Mouse (Mus musculus) urinary bladder, postnatal 10 days (tissue): Measurements from ENCODE around the gene Nfic.

Source experiments
- DNase-seq: peaks from one replicate; pipeline ENCODE4 v3.0.0; 2022; ENCODE audit warnings: low spot score

Nfic gene

DNA sequence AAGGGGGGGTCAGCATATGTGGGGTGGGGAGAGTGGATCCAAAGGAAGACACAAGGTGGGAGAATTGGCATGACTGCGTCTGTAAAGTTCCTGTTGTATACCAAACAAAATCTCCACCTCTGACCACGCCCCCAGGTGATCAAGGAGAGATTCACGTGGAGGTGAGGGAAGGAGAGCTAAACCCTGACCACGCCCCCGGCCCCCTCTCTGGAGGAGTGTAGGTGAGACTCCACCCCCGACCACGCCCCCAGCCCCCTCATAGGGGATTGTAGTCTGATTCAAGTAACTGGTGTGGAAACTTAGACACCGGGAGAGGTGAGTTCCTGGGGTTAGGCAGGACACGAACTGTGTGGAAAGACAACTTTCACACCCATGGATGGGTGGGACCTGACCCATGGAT is 51.4 kb downstream of the Nfic start:
- no peak for DNase-seq

GRCm38 (mm10) chr10:81403511-81403910 is 51.9 kb downstream of the Nfic start:
- no peak for DNase-seq

DNA sequence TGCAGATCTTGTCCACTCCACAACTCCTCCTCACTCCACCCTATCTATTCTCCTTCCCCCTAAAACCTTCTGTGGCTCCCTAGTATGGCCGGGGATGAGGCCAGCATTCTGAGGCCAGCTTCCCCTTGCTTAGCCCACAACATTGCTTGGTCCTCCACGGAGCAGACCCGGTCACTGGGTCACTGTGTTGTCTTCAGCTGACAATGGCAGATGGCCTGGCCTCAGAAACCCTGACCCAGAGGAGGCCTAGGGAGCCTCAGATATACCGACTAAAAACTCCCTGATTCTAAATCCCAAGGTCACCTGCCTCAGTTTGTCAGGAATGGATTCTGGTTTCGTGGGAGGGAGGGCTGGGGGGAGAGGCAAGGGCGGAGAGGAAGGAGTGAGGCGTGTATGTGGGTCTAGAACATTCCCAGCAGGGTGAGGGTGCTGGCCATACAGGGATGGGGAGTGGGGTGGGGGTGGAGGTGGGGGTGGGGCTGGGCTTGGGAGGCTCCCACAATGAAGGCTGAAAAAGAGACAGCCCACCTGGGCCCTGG is 53.1 kb downstream of the Nfic start:
- DNase-seq: no peak

DNA sequence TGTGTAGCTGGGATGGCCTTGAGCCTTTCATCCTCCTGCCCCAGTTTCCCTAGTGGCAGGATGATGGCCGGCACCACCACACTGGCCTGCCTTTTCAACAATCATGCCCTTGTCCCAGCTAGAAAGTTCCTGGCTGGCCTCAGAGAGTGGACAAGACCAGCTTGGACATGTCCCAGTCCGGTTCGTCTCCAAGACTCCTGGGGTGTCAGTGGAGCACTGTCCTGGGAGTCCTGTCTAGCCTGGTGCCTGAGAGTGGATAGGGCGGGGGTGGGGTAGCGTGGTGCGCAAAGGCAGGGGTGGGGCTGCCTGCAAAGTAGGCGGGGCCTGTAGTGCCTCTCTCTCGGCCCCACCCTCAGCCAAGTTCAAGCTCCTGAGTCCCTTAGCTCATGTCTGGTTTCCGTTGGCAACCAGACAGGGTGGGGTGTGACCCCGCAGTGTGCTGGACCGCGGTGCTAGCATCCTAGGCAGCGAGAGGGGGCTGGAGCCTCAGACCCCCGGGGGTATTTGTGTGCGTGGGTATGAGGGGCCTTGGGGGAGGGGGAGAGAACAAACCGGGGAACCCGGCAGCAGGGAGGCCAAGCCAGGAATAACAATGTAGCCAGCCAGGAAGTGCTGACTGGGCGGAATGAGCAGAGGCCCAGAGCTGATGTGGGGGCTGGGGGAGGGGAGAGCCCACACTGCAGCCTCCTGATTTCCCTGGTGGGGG is 53.8 kb downstream of the Nfic start:
- no peak for DNase-seq

- no peak for DNase-seq
Observed at GRCm38 (mm10) chr10:81401205-81401520, 54.3 kb downstream of the Nfic start.

- DNase-seq: no peak
Observed at GRCm38 (mm10) chr10:81400371-81401204, 54.8 kb downstream of the Nfic start.

DNA sequence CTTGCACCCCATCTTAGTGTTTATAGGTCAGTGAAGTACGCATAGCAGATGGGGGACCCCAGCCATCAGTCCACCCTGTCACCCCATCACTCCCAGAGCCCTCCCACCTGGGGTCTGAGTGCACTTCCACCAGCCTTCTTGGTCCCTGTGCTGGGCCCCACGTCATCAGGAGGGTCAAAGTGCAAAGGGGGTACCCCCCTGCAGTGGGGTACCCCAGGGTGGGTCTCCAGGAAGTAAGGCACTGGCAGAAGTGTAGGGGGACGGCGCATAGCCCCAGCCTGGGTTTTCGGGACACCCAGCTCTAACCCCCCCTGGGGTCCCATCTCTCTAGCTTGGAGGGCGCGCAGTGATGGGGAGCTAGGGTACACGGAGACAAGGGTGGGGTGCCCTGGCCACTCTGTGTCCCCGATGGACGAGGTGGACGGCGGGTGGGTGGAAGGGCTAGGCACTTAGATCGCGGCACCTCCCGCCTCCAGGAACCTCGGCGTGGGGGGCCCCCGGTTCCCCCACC is 55.6 kb downstream of the Nfic start:
- DNase-seq: no peak

DNA sequence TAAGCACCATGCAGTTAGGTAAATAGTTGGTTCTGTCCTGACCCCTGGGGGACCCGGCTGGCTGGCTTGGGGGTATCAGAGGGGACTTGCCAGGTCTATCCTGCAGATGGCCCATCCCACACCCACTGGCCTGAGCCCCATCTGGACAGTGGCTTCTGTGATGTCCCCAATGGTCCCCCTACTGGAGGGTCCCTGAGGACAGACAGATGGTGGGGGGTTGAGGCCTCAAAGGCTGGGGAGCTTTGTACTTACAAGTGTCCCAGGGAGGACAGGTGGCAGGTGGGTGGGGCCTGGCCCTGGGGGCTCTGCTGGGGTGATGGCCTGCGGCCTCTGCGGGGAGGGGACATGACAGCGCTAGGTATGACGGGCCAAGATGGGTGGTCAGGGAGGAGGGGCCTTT is 56.1 kb downstream of the Nfic start:
- DNase-seq: no peak

DNA sequence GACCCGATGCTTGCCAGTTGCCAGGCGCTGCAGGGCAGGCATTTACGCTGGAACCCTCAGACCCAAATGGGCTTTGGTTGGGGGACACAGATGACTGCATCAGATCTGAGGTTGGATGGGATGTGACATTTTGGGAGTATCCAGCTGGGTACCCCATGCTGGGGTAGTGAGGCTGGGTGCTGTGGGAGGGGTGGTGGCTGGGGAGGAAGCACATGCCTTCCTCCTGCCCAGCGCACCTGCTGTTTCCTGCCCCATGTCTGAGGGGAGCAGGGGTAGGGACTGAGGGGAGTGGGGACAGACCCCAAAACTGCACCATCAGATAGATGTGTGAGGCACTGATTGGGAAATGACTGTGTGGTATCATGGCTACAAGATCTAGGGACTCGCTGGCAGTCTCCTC is 58.7 kb downstream of the Nfic start:
- no peak for DNase-seq

DNA sequence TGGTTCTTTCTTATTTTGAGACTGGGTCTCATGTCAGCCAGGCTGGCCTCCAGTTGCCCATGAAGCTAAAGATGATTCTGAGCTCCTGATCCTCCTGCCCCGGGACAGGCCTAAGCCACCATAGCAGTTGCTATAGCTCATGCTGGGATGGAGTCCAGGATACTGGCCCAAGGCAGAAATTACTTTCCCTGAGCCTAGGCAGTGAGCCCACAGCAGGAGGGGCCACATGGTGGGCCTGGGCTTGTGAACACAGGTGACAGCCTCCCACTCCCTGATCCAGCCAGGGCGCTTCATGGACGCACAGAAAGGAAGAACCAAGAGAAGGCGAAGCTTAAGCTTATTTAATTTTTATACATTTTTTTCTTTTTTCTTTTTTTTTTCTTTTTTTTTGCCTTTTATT is 59.6 kb downstream of the Nfic start:
- DNase-seq: no peak

DNA sequence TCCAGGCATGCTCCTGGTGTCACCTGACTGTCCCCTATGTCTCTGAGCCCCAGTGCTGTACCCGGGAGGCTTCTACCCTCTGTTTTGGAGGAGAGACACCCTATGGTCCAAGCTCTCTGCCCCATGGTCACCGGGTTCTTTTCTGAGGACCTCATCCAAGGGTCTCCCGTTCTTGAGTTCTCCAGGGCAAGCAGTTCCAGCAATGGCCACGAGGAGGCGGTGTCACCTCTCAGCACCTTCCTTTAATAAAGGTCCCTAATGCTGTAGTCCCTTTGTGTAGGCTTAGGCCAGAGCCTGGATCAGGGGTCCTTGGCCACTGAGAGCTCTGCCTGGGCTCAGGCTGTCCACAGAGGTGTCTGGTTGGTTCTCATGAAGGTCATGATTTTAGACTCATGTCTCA is 60.3 kb downstream of the Nfic start:
- no peak for DNase-seq

DNA sequence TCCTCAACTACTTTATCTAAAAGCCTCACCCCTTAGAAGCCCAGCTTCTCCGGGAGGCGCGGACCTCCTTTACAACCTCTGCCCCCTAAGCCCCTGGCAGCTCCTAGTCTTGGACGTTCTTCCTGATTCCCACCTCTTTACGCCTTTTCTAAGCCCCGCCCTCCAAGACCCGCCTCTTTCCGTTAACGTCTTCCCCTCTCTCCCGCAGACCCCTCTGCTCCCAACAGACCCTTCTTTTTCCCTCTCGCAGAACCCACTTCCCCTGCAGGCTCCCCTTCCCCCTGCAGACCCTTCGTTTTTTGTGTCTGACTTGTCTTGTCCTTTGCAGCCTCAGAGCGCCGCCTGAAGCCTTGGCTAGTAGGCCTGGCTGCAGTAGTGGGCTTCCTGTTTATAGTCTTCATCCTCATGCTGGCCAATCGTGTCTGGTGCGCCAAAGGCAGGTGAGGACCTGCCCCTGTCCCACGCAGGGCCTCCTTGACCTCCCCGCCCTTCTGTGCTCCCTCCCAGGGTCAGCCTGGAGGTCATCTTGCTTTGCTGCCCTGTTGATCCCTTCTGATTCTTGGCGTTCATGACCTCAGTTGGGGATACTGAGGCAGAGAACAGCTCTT is 61.9 kb downstream of the Nfic start:
- no peak for DNase-seq

GRCm38 (mm10) chr10:81392781-81393185 is 62.7 kb downstream of the Nfic start, which contains the start of gene Smim24:
Gene Smim24 (plus strand): TSS chr10:81393051.
- no peak for DNase-seq

GRCm38 (mm10) chr10:81392270-81392669 is 63.2 kb downstream of the Nfic start:
- no peak for DNase-seq

- no peak for DNase-seq
Observed at GRCm38 (mm10) chr10:81390678-81390965, 64.8 kb downstream of the Nfic start.

DNA sequence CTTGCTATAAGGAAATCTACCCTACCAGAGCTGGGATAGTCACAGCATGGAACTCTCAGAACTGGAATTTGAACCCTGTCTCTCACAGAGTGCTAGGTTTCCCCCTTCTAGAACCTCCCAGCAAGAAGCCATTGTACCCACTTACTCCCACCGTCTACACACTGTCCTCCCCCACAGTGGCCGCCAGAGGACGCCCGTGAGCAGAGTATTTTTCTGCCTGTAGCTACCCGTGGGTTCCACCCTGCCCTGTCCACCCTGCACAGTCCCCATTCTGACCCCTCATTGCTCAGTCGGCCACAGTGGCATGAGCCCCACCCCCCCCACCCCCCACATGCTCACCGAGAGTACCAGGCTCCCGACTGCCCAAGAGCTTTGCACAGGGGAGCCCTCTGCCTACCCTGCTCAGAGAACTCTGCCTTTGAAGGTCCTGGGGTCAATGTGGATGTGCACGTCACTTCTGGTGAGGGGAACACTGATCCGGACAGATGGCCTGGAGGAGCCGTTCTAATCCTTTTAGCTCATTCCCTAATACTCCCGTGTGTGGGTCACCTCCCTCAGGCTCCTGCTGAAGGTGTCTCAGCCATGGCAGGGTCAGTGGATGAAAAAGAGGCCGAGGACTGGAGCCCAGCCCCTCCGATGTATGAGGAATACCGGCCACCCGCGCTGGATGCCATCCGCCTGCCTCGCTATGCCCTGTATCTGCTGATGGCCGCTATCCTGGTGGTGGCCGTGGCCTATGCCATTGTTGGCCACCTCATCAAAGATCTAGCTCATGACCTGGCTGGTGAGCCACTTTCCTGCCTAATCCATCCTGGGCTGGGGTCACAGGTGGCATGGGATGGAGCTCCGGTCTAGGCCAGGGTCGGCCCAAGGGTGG is 65.4 kb downstream of the Nfic start:
- no peak for DNase-seq

DNA sequence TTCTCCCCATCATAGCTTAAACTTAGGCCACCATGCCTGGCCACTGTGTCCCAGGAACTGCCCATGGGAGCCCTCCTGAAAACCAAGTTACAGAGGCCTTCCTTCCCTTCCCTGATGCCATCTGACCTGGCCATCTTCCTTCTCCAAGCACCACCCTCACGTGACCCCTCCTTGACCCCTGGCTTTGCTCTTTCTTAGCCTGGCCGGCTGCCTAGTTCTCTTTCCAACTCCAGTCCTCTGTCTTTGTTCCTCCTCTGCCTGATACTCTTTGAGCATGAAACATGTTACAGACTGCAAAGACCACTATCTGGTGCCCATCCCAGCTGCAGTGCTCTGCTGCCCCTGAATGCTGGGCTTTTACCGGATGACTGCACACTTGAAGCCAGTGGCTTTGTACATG is 66.1 kb downstream of the Nfic start:
- DNase-seq: no peak

DNA sequence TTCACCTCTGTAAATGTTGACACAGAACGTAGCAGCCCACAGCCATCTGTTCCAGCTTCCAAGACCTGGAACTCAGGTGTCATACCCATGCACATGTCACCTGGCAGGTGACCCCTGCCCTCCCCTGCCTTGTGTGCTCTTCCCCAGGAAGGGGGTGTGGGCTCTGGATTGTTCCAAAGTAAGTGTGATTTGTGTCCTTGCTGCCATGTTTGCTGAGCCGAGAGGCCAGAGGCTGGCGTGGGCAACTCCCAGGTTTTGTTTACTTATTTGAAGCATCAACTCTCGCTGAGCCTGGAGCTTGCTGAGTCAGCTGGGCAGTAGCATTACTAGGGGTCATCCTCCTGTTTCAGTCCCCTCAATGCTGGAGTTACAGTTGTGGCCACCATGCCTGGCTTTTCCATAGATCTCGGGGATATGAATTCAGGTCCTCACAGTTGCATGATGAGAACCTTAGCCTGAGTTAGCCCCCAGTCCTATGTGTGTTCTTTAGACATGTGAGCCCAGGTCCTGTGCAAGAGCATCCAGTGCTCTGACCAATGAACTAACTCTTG is 66.9 kb downstream of the Nfic start, which contains the start of gene Gm48552:
Gm48552 (plus strand) TSS at position 501 of the 551 bp plus-strand sequence.
- DNase-seq: no peak

DNA sequence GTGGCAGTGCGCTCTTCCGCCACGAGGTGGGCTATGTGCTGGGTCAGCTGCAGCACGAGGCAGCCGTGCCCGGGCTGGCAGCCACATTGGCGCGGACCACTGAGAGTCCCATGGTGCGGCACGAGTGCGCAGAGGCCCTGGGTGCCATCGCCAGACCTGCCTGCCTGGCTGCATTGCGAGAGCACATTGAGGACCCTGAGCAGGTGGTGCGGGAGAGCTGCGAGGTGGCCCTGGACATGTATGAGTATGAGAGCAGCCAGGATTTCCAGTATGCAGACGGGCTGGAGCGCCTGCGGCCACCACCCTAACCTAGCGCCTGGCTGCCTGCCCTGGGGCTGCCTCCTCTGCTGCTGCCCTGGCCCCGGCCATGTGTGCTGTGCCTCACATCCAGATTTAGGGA is 67.7 kb downstream of the Nfic start:
- no peak for DNase-seq

DNA sequence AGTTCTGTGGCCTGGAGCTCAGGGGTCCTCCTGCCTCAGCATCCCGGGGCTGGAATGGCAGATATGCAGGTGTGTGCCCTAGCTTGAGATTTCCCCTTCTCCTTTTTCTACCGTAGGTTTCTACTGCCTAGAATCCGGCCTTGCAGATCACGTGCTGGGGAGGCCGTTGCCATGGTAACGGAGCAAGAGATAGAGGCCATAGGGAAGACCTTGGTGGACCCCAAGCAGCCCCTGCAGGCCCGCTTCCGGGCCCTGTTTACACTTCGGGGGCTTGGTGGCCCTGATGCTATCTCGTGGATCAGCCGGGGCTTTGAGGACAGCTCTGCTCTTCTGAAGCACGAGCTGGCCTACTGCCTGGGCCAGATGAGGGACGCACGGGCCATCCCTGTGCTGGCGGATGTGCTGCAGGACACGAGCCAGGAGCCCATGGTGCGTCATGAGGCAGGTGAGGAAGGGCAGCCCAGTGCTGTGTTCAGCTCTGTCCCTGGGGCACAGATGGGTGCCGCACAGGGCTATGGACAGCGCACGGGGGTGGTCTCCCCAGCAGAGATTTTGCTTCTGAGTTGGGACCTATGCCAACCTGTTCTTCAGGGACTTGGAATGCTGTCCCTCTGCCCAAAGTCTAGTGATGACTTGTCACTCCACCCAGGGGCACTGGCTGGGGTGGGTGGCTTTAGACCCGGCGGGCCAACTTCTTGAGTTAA is 69.7 kb downstream of the Nfic start:
- DNase-seq: no peak

DNA sequence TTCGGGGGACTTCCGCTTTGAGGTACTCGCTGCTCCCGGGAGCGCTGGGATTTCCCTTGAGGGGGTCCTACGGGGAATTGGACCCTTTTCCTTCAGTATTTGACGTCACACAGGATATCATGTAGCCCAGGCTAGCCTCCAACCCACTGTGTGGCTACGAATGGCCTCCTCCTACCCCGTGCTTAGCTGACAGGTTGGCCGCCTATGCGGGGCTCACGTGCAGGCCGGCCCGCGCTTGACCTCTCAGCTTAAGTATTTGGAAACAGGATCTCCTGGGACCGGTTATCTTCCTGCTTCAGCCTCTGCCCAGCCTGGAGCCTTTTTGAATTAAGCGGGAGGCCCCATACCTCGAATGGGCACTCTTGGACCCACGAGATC is 70.8 kb downstream of the Nfic start:
- no peak for DNase-seq
